Mouse (Mus musculus) liver, adult 2 months (tissue): ENCODE data around the gene Brpf1.

ENCODE experiments used
- CTCF ChIP-seq: fragments of 200-500 bp; IDR thresholded peaks from 2 replicates; pipeline ENCODE4 v1.5.1; 2011; ENCODE audit warnings: low read depth, low read length, control low read depth
- POLR2A ChIP-seq: fragments of 200-500 bp; IDR thresholded peaks from 2 replicates; pipeline ENCODE4 v1.6.1; 2011; ENCODE audit warnings: low read length, control low read depth; ENCODE audit not compliant: insufficient read depth; ENCODE audit errors: extremely low read depth

DNA sequence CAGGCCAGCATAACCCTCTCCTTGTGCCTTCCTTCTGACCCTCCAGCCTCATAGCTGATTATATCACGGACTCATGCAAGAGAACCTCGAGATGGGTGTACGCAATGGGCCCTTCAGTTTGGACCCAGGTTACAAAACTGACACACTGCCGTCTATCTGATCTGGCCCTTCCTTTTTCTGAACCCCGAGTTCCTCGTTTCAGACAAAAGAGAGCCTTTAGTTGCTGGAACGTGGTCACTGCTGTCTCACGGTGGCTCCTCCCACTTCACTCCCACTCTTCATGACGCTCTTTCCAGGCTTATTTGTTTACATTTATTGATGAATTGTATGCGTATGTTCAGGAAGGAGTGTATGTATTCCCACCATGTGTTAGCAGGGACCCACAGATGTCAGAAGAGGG, 44.7 kb downstream of the Brpf1 start:
- TF ChIP-seq POLR2A (no peak), CTCF (no peak)
